Mouse (Mus musculus) midbrain, embryonic 13.5 days (tissue): ENCODE measurements at regions not wholly inside any gene's neighbourhood (a gene's known extent, or its start where the extent isn't known, plus 50 kb on each side); places are given as distances from the start of the nearest gene placed in this dataset.

Source experiments
- ATAC-seq: fragments of 200-750 bp; cut with Nextera tagmentation; 2 replicates; pipeline ENCODE4 v1.8.0; 2017; ENCODE audit warnings: mild to moderate bottlenecking, moderate TSS enrichment, moderate library complexity
- H3K27ac ChIP-seq: fragments of 300-500 bp; sonication (generic); 2 replicates; pipeline ENCODE4 v1.5.1; 2015; ENCODE audit warnings: inconsistent platforms, mild to moderate bottlenecking, moderate library complexity
- H3K27me3 ChIP-seq: fragments of 300-500 bp; sonication (generic); 2 replicates; pipeline ENCODE4 v1.6.1; 2015; ENCODE audit warnings: mild to moderate bottlenecking, inconsistent platforms
- H3K36me3 ChIP-seq: fragments of 300-500 bp; sonication (generic); 2 replicates; pipeline ENCODE4 v1.6.1; 2015; ENCODE audit warnings: mild to moderate bottlenecking, inconsistent platforms
- H3K4me1 ChIP-seq: fragments of 300-500 bp; sonication (generic); replicated peaks from 2 replicates; pipeline ENCODE4 v1.6.1; 2015; ENCODE audit warnings: inconsistent platforms
- H3K4me2 ChIP-seq: fragments of 300-500 bp; sonication (generic); replicated peaks from 2 replicates; pipeline ENCODE4 v1.6.1; 2015; ENCODE audit warnings: moderate library complexity, mild to moderate bottlenecking, inconsistent platforms
- H3K4me3 ChIP-seq: fragments of 300-500 bp; sonication (generic); replicated peaks from 2 replicates; pipeline ENCODE4 v1.5.1; 2015; ENCODE audit warnings: mild to moderate bottlenecking, inconsistent platforms
- H3K9ac ChIP-seq: fragments of 300-500 bp; sonication (generic); replicated peaks from 2 replicates; pipeline ENCODE4 v1.6.1; 2015; ENCODE audit warnings: mild to moderate bottlenecking, inconsistent platforms
- H3K9me3 ChIP-seq: fragments of 300-500 bp; sonication (generic); 2 replicates; pipeline ENCODE4 v1.6.1; 2016; ENCODE audit warnings: mild to moderate bottlenecking, inconsistent platforms
- WGBS: fragments of 180-500 bp; shearing (Covaris S2); methylation state at CpG from one replicate; pipeline ENCODE4 v1.1.7; 2015; 5-methylcytosine and 5-hydroxymethylcytosine counted together

DNA sequence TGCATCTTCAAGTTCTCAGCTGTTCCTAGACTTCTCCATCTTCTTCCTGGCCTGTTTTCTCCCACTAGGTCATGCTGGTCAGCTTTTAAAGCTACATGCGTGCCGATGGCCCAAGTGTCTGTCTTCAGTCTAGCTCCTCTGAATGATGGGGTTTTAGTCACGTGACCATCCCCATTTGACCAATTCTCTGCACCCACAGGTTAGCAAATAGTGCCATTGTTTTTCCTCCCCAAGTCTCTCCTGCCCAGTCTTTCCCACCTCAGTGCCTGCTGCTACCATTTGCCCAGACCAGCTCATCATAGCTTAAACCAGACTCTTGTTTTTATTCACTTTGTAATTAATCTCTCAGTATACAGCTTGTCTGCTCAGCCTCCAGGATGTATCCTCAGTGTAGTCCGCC is 62.3 kb downstream of the Zfp706 start:
- H3K36me3 ChIP-seq: no peaks in the 10 kb centered on the region
- no peak overlapping the region for H3K4me2 ChIP-seq
- H3K4me1 ChIP-seq: peaks cover 39% of the 10 kb centered on the region
- WGBS: 88% methylated on average over 4 of the region's 4 CpGs
- H3K27ac ChIP-seq: peak overlapping the region; percentile 85; the same call in 1 of the 2 replicates
- H3K4me3 ChIP-seq: no peak overlapping the region
- H3K9me3 ChIP-seq: no peaks in the 10 kb centered on the region
- 0 out of 2 replicates have a peak, but pooled peaks cover 3% of the 10 kb centered on the region for H3K27me3 ChIP-seq
- no peak overlapping the region for H3K9ac ChIP-seq
- ATAC-seq: no peak

DNA sequence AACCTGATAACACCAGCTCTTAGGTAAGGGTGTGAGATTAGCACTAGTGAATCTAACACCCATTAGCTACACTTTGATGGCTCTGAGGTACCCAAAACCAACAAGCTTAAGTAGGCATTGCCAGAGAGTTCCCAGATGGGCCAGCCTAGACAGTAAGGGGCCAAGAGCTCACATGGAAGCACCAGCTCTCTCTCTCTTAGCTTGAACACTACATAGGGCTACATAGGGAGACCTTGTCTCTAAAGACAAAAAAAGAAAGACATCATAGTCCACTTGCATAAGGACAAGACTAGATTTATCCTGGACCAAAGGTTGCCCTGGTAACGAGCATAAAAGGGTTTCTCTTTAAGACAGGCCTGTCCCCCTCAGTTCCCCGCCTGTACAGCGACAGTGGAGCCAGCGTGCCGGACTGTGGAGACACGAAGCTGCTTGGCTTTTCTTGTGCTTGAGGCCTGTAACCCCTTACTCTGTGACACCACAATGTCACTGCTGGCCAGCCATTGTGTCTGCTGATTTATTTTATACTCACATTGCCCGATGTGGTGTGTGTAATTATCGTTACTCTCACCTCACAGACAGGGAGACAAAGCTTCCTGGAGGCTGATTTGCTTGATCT is 62.9 kb downstream of the Zfp706 start:
- H3K36me3 ChIP-seq: no peaks in the 10 kb centered on the region
- H3K4me3 ChIP-seq: no peak overlapping the region
- peaks cover 39% of the 10 kb centered on the region for H3K4me1 ChIP-seq
- H3K27ac ChIP-seq: peak overlapping the region; percentile 85
- peak; percentile 35; the same call in 1 of the 2 replicates for ATAC-seq
- 0 out of 2 replicates have a peak, but pooled peaks cover 3% of the 10 kb centered on the region for H3K27me3 ChIP-seq
- no peaks in the 10 kb centered on the region for H3K9me3 ChIP-seq
- H3K4me2 ChIP-seq: no peak overlapping the region
- H3K9ac ChIP-seq: no peak overlapping the region
- 12% methylated on average over 8 of the region's 8 CpGs for WGBS

DNA sequence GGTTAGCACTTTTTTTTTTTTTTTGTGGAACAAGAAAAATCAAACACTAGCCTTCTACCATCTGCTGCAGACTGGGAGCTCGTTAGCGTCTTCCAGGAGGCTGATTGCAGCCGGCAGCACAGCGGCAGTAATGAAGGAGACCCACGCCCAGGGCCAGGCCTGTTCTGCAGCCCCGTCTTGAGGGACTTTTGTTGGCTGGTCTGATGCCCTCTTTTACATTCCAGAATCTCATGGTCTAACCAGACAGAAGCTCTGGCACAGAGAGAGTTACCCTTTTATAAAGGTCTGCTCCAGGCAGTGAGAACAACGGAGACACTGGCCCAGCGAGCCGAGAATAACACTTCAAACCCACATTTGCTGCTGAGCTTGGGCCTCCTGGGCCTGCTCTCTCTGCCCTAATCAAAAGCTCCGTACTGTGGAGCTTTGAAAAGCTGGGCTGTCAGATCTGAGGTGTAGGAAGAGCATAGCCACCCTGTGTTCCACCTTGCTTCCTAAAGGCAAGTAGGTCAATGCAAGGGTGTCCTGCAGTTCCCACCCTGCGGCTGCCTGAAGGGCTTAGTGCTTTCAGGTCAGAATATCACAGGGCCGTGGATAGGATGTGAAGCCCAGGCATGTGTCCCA is 64.0 kb downstream of the Zfp706 start:
- H3K27me3 ChIP-seq: 0 out of 2 replicates have a peak, but pooled peaks cover 3% of the 10 kb centered on the region
- H3K4me1 ChIP-seq: peaks cover 47% of the 10 kb centered on the region
- ATAC-seq: 0 out of 2 replicates have a peak, but pooled peaks have one; percentile 10
- H3K27ac ChIP-seq: peak overlapping the region; percentile 85
- 33% methylated on average over 12 of the region's 12 CpGs for WGBS
- H3K9ac ChIP-seq: no peak overlapping the region
- no peaks in the 10 kb centered on the region for H3K9me3 ChIP-seq
- no peaks in the 10 kb centered on the region for H3K36me3 ChIP-seq
- H3K4me2 ChIP-seq: no peak overlapping the region
- H3K4me3 ChIP-seq: no peak overlapping the region

DNA sequence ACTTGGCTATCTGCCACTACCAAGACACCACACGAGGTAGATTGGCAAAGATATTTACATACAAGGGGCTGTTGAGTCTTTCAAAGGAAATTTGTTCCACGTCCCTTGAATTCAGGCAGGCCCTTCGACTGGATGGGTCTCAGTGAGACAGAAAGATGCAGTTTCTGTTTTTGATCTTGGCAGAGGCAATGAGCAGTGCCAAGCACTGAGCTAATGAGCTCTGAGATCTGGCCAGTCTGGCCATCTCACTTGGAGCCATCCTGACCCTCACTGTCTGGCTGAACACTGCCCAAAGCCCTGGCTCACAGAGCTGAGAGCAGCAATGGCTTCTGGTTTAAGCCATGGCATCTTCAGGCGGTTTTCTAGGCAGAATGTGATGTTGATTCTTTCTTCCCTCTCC is 65.3 kb downstream of the Zfp706 start:
- peaks cover 56% of the 10 kb centered on the region for H3K4me1 ChIP-seq
- H3K9ac ChIP-seq: no peak overlapping the region
- WGBS: 73% methylated on average over 4 of the region's 4 CpGs
- H3K4me3 ChIP-seq: no peak overlapping the region
- H3K27ac ChIP-seq: peak overlapping the region; percentile 85
- 0 out of 2 replicates have a peak, but pooled peaks cover 3% of the 10 kb centered on the region for H3K27me3 ChIP-seq
- H3K9me3 ChIP-seq: no peaks in the 10 kb centered on the region
- H3K4me2 ChIP-seq: no peak overlapping the region
- H3K36me3 ChIP-seq: no peaks in the 10 kb centered on the region
- ATAC-seq: no peak

DNA sequence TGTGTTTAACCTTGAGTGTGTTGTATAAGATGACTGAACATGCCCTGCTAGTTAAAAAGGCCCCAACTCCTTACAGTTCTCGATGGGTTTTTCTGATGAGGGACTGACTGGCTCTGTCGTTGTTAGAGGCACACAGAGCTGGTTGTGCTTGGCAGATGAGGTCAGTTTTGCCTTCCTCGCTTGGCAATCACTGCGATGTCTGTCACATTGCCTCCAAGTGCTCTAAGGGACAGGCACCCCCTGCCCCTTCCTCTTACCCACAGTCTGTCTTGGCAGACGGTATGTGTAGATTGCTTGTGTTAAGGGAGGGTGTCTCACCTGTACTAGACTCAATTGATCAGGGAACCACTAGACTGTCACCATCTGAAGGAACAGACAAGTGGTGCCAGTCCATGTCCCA is 65.8 kb downstream of the Zfp706 start:
- 93% methylated on average over 5 of the region's 5 CpGs for WGBS
- Histone ChIP-seq H3K9ac (no peak overlapping the region), H3K27me3 (0 out of 2 replicates have a peak, but pooled peaks cover 3% of the 10 kb centered on the region), H3K27ac (peak overlapping the region; percentile 16; the same call in 1 of the 2 replicates), H3K36me3 (no peaks in the 10 kb centered on the region), H3K9me3 (no peaks in the 10 kb centered on the region), H3K4me2 (no peak overlapping the region), H3K4me1 (peaks cover 56% of the 10 kb centered on the region), H3K4me3 (no peak overlapping the region)
- no peak for ATAC-seq

DNA sequence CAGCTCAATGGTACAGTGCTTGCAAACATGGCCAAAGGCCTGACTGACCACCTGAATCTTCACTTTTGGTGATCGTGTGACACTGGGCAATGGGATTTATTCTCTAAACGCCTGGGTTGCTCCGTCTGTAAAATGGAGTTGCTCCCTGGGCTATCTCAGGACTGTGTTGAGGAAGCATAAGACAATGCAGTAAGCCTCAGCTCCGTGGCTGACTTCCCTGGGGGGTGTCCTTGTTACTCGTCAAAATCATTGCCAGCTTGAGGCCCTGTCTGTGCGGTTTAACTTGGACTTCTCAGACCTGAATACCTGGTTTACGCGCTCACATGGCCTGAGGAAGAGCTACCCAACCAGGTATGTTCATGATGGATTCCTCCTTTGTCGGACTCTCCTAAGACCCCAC is 68.0 kb downstream of the Zfp706 start:
- H3K4me2 ChIP-seq: peak overlapping the region; percentile 75
- ATAC-seq: no peak
- no peak overlapping the region for H3K4me3 ChIP-seq
- 83% methylated on average over 9 of the region's 9 CpGs for WGBS
- H3K9me3 ChIP-seq: no peaks in the 10 kb centered on the region
- peak overlapping the region; percentile 97 for H3K27ac ChIP-seq
- H3K9ac ChIP-seq: no peak overlapping the region
- H3K4me1 ChIP-seq: peaks cover 41% of the 10 kb centered on the region
- 0 out of 2 replicates have a peak, but pooled peaks cover 3% of the 10 kb centered on the region for H3K27me3 ChIP-seq
- H3K36me3 ChIP-seq: no peaks in the 10 kb centered on the region

DNA sequence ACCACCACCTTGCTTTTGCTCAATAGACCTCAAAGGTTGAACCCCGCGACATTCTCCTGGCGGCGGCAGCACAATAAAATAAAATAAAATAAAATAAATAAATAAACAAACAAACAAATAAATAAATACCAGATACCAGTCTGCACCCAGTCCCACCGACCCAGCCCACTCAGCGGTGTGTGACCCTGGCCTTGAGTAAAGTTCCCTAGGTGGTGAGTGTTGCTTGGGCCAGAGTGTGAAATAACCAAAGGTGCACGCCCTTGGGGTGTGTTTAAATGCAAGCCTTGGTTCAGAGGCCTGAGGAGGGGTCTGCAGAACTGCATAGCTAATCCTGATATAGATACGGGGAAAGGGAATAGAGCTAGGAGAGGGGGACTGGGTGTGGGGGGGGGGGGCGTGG is 68.4 kb downstream of the Zfp706 start:
- Histone ChIP-seq H3K27me3 (0 out of 2 replicates have a peak, but pooled peaks cover 3% of the 10 kb centered on the region), H3K4me3 (peak overlapping the region; percentile 48), H3K4me2 (peak overlapping the region; percentile 75), H3K27ac (peak overlapping the region; percentile 97), H3K9ac (peak overlapping the region; percentile 80), H3K36me3 (no peaks in the 10 kb centered on the region), H3K9me3 (no peaks in the 10 kb centered on the region), H3K4me1 (peaks cover 37% of the 10 kb centered on the region)
- ATAC-seq: peak; percentile 51
- whole genome bisulfite sequencing: 25% methylated on average over 9 of the region's 9 CpGs

DNA sequence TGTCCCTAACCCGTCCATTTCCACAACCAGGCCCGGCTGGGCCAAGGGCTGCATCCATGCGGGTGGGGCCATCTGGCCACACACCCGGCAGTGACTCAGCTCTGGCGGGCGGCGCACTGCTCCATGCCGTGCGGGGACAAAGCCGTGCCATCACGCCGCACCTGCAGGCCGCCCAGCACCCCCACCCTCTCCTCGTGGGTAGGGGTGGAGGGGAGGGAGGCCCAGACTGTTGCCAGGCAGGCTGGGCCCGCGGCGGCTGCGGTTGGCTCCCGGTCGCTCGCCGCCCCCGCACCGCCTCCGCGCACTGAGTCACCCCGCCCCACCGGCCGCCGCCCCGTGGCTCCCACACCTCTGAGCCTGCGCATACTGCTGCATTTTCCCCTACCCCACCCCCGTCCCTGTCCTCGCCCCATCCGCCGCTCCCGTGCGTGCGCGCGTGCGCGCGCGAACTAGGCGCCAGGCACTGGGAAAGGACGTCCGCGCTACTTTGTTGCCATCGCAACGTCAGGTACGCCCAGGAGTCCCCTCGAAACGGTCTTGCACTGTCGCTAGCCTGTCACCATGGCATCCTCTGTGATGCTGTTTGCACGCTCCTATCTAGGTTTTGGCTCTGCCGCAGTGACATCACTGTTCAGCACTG is 68.9 kb downstream of the Zfp706 start:
- Histone ChIP-seq H3K36me3 (no peaks in the 10 kb centered on the region), H3K4me1 (peaks cover 31% of the 10 kb centered on the region), H3K27me3 (0 out of 2 replicates have a peak, but pooled peaks cover 3% of the 10 kb centered on the region), H3K9me3 (no peaks in the 10 kb centered on the region), H3K4me2 (peak overlapping the region; percentile 75), H3K4me3 (peak overlapping the region; percentile 48), H3K9ac (peak overlapping the region; percentile 80), H3K27ac (peak overlapping the region; percentile 97)
- WGBS: under 1% methylated on average over 51 of the region's 57 CpGs
- peak; percentile 96 for ATAC-seq

DNA sequence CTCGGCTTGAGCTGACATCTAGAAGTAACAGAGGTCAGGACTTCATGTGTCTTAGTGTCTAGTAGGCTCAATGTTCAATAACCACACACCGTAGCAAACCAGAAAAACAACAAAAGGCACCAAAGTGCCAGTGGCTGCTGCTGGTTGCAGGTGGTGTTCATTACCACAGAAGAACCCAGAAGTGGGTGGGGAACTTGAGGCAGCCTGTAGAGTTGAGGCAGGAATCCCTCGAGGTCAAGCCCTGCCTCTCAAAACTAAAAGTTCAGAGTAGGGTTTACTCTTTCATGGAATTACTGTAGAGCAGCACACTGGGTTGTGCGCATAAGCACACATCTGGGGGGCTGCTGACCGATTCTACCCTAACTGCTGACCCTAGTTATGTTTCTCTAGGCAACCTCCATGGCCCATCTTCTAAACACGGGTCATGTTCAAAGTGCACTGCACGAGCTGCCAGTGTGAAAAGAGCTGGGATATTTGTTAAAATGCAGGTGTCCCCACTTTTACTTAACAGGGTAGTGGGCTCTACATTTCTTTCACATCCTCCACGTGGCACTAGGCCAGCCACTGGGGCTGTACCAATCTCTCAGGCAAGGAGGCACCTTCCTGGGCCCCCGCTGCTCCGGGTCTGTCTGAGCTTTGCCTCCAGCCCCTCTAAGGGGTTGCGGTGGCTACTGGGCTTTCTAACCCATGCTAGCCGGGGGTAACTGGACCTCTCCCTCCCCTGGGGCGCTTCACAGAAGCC is 69.6 kb downstream of the Zfp706 start:
- Histone ChIP-seq H3K9me3 (no peaks in the 10 kb centered on the region), H3K9ac (peak overlapping the region; percentile 80), H3K4me2 (peak overlapping the region; percentile 75), H3K27ac (peak overlapping the region; percentile 97), H3K36me3 (no peaks in the 10 kb centered on the region), H3K4me3 (peak overlapping the region; percentile 48), H3K4me1 (peaks cover 24% of the 10 kb centered on the region), H3K27me3 (0 out of 2 replicates have a peak, but pooled peaks cover 3% of the 10 kb centered on the region)
- 27% methylated on average over 13 of the region's 13 CpGs for WGBS
- 0 out of 2 replicates have a peak, but pooled peaks have one; percentile 0 for ATAC-seq

DNA sequence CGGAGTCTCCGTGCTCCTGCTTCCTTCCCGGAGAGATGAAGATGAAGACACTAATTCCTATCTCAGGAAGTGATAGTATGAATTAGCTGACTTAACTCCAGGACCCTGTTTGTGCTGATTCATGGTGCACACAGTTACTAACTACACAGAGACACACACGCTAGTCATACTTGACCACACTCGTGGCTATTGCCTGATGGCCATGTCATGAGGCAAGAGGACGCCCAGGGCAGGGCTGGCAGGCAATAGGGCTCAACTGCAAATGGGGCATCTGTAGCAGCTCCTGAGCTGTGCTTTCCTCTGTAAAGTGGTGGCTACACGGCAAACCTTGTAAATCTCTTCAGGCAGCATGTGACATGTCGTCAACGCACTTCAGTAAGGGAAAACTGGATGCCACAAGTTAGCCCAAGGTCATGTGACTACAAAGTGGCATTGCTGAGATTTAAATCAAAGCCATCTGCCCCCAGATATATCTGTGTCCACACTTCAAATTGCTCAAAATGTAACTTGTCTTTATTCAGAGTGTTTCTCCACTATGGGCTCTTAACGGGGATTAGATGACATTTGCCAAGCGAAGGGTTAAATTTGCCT is 70.4 kb downstream of the Zfp706 start:
- no peak overlapping the region for H3K4me3 ChIP-seq
- no peaks in the 10 kb centered on the region for H3K9me3 ChIP-seq
- H3K9ac ChIP-seq: no peak overlapping the region
- no peak overlapping the region for H3K27ac ChIP-seq
- H3K36me3 ChIP-seq: no peaks in the 10 kb centered on the region
- H3K4me1 ChIP-seq: peaks cover 17% of the 10 kb centered on the region
- no peak for ATAC-seq
- no peak overlapping the region for H3K4me2 ChIP-seq
- 91% methylated on average over 11 of the region's 11 CpGs for WGBS
- 0 out of 2 replicates have a peak, but pooled peaks cover 3% of the 10 kb centered on the region for H3K27me3 ChIP-seq

DNA sequence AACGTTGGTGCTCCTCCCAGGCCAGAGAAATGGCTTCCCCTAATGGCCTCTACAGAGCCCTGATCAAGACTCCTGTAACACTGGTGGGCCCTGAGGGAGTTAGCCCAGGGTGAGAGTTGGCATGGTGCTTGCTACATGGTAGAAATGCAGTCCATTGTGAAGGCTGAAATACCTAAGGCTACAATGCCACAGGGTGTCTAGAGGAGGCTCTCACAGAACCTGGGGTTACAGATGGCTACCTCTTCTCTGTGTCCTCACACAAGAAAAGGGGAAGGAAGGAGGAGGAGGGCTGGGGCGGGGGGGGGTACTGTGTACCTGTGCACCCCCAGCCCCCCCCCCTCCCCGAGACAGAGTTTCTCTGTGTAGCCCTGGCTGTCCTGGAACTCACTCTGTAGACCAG is 72.8 kb downstream of the Zfp706 start:
- ATAC-seq: no peak
- Histone ChIP-seq H3K36me3 (no peaks in the 10 kb centered on the region), H3K9me3 (no peaks in the 10 kb centered on the region), H3K4me3 (no peak overlapping the region), H3K4me1 (peaks cover 17% of the 10 kb centered on the region), H3K27me3 (no peaks in the 10 kb centered on the region), H3K4me2 (no peak overlapping the region), H3K27ac (no peak overlapping the region), H3K9ac (no peak overlapping the region)
- 66% methylated on average over 1 of the region's 3 CpGs for WGBS
